Mouse (Mus musculus) mammary gland, adult 2 months (tissue): ENCODE data around the gene Gpc2. TPM values are rescaled to one million over a fixed set of nuclear protein-coding genes. Genes with fewer than 3 reads are reported as not detected.

Experiments
- polyA plus RNA-seq: library from polyadenylated mRNA; depleted of rRNA; stranded (reverse); fragments of >200 nt; gene quantifications from 2 replicates; pipeline ENCODE4 v1.2.3, GENCODE M21; 2012; ENCODE audit warnings: low replicate concordance; rRNA removed

The Gpc2 gene
- 4.2 and 7.0 TPM in 2 replicates for polyA plus RNA-seq

GRCm38 (mm10) chr5:138279585-138280424 lies at the start of gene Gpc2, which contains the start of the genes Gm43720 and Stag3:
Gpc2 (minus strand) TSS chr5:138280005.
Gm43720 (minus strand) TSS chr5:138279958.
Stag3 (plus strand) TSS chr5:138280240.

GRCm38 (mm10) chr5:138272409-138272923 lies 7.3 kb downstream of the Gpc2 start, which contains the start of gene Gal3st4:
Gal3st4 (minus strand) TSS chr5:138272840.

DNA sequence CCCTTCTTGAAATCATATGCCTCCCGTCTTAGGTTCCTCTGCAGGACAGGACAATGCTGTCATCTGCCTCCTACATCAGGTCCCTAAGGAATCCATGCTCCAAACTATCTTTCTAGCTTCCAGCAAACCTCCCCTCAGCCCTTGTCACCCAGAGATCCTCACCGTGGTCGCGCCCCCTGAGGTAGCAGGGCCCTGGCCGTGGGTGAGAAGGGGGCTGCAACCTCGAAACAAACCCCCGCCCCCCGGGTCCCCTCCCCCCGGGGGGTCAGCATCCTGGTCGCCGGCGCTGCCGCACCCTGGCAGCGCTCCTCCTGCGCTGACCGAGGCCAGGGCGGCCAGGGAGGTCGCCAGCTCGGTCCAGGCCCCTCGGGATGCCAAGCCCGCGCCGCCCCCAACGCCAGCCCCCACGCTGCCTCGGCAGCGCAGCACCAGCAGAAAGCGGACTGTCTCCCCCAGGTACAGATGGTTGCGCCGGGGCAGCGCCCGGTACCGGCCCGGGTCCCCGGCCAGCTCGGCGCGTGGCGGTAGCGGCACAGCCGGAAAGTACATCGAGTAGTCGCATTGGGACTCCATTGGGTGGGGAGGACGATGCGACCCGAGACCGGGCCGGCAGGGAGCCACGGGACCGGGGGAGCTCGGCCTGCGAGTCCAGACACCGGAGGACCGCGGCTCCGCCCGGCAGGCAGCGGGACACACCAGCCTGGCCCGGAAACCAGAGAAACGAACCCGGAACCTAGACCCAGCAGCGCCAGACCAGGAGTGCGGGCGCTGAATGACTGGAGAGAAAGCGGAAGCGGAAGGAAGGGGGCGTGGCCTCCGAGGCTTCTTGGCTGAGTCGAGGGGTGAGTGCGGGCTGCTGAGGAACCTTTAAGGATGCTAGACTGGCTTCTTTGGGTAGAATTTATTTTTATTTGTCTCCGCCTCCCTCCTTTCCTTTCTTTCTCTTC lies 16.3 kb downstream of the Gpc2 start, which contains the start of gene BC037034:
Gene BC037034, minus strand, starts transcription at position 774 of the 947 bp plus-strand sequence.

GRCm38 (mm10) chr5:138255353-138256093 lies 24.3 kb downstream of the Gpc2 start, which contains the start of gene Lamtor4:
Lamtor4 (plus strand) TSS chr5:138255482.

GRCm38 (mm10) chr5:138225700-138226099 lies 54.1 kb downstream of the Gpc2 start, which contains the start of gene Nxpe5:
Nxpe5 (plus strand) TSS chr5:138225898.

Other genes with a start within 250 kb of the Gpc2 start
- gene Smok3c, start 226.8 kb downstream of the Gpc2 start, polyA plus RNA-seq, result not detected in 2 replicates
- gene Zkscan1, start 194.9 kb downstream of the Gpc2 start, polyA plus RNA-seq, result 2.6 and 6.0 TPM in 2 replicates
- gene Zscan21, start 163.1 kb downstream of the Gpc2 start, polyA plus RNA-seq, result 4.6 and 8.1 TPM in 2 replicates
- gene Zfp113, start 124.3 kb downstream of the Gpc2 start, polyA plus RNA-seq, result 2.3 and 3.0 TPM in 2 replicates
- 58.2 and 130 TPM in 2 replicates for gene Cops6, start 118.9 kb downstream of the Gpc2 start, polyA plus RNA-seq
- gene Ap4m1, start 108.0 kb downstream of the Gpc2 start, polyA plus RNA-seq, result 42.4 and 60.0 TPM in 2 replicates
- gene Mcm7, start 107.6 kb downstream of the Gpc2 start, polyA plus RNA-seq, result 23.8 and 27.4 TPM in 2 replicates
- 56.7 and 72.9 TPM in 2 replicates for gene Taf6, start 92.6 kb downstream of the Gpc2 start, polyA plus RNA-seq
- 2.6 and 4.9 TPM in 2 replicates for gene Cnpy4, start 92.5 kb downstream of the Gpc2 start, polyA plus RNA-seq
- gene Mblac1, start 85.7 kb downstream of the Gpc2 start, polyA plus RNA-seq, result 5.2 and 11.9 TPM in 2 replicates
- 2.6 and 4.4 TPM in 2 replicates for gene Nxpe5, start 54.1 kb downstream of the Gpc2 start, polyA plus RNA-seq
- gene Lamtor4, start 24.5 kb downstream of the Gpc2 start, polyA plus RNA-seq, result 177 and 194 TPM in 2 replicates
- gene BC037034, start 16.0 kb downstream of the Gpc2 start, polyA plus RNA-seq, result 55.8 and 97.3 TPM in 2 replicates
- gene Gal3st4, start 7.2 kb downstream of the Gpc2 start, polyA plus RNA-seq, result 0.41 and 1.4 TPM in 2 replicates
- gene Gm43720, start within 50 bp of the Gpc2 start, polyA plus RNA-seq, result 0.04 TPM in 1 of 2 replicates, not detected in the other
- 0.38 and 0.56 TPM in 2 replicates for gene Stag3, start 235 bp upstream of the Gpc2 start, polyA plus RNA-seq
- gene Pvrig, start 62.0 kb upstream of the Gpc2 start, polyA plus RNA-seq, result 1.3 and 1.4 TPM in 2 replicates
- gene Zfp157, start 161.5 kb upstream of the Gpc2 start, polyA plus RNA-seq, result 2.8 and 4.3 TPM in 2 replicates